Mouse (Mus musculus) cerebellum, adult 2 months (tissue): Measurements from ENCODE around the gene Mgam.

Experiments used
- CTCF ChIP-seq: fragments of 200-500 bp; IDR thresholded peaks from 2 replicates; pipeline ENCODE4 v1.5.1; 2011; ENCODE audit warnings: low read depth, mild to moderate bottlenecking, control low read depth, low read length, moderate library complexity, borderline replicate concordance; ENCODE audit not compliant: insufficient read depth
- POLR2A ChIP-seq: fragments of 200-500 bp; IDR thresholded peaks from 2 replicates; pipeline ENCODE4 v1.6.1; 2011; ENCODE audit warnings: low read length, control low read depth, borderline replicate concordance; ENCODE audit not compliant: insufficient read depth

DNA sequence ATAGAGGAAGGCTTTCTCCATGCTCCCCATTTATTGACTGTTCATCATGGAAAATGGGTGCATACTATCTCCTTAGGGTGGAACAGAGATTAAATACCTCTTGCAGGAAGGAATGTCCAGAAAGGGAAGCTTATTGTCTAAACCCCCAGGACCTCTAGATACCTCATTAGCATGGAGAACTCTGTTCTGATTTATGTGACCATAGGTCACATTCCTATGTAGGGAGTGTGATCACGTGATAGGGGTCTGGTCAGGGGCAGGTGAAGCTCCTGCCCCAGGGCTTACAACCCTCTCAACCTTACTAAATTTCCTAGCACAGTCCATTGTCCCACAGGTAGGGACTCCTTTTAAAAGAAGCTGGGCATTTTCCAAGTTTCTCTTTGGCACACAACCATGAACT, 2.5 kb upstream of the Mgam start:
- TF ChIP-seq CTCF (no peak), POLR2A (no peak)
